Mouse (Mus musculus): ENCODE measurements around the gene Clstn2. TPM values are rescaled to one million over a fixed set of nuclear protein-coding genes. Genes with fewer than 3 reads are reported as not detected.

Gene Clstn2
- polyA plus RNA-seq, 1 experiment from 2014 or later = 0.54 TPM

GRCm38 (mm10) chr9:97599006-97599405 is 434.0 kb downstream of the Clstn2 start:
- Histone ChIP-seq H3K27me3 (replicated peaks) (no peaks in the 10 kb centered on the region), H3K9me3 (replicated peaks) (no peaks in the 10 kb centered on the region), H3K4me1 (no peaks in the 10 kb centered on the region), H3K4me2 (no peak overlapping the region), H3K36me3 (no peaks in the 10 kb centered on the region), H3K9ac (no peak overlapping the region), H3K4me3 (no peak overlapping the region), H3K27ac (no peak overlapping the region)
- ATAC-seq = no peak
- 78% methylated on average over 3 of the region's 3 CpGs for WGBS (ENCODE audit: insufficient replicate concordance)

- no peaks in the 10 kb centered on the region for H3K27me3 ChIP-seq (replicated peaks)
- WGBS (ENCODE audit: insufficient replicate concordance) = 64% methylated on average over 4 of the region's 4 CpGs
- no peak overlapping the region for H3K4me3 ChIP-seq
- no peaks in the 10 kb centered on the region for H3K9me3 ChIP-seq (replicated peaks)
- no peak for ATAC-seq
- no peak overlapping the region for H3K27ac ChIP-seq
- H3K36me3 ChIP-seq = no peaks in the 10 kb centered on the region
- H3K9ac ChIP-seq = no peak overlapping the region
- no peak overlapping the region for H3K4me2 ChIP-seq
- no peaks in the 10 kb centered on the region for H3K4me1 ChIP-seq
Measured at GRCm38 (mm10) chr9:97590712-97591111, 442.3 kb downstream of the Clstn2 start.

- Histone ChIP-seq H3K4me3 (no peak overlapping the region), H3K9me3 (replicated peaks) (no peaks in the 10 kb centered on the region), H3K4me1 (no peaks in the 10 kb centered on the region), H3K36me3 (no peaks in the 10 kb centered on the region), H3K9ac (no peak overlapping the region), H3K27ac (no peak overlapping the region), H3K4me2 (no peak overlapping the region), H3K27me3 (replicated peaks) (no peaks in the 10 kb centered on the region)
- 68% methylated on average over 7 of the region's 7 CpGs for WGBS (ENCODE audit: insufficient replicate concordance)
- no peak for ATAC-seq
Measured at GRCm38 (mm10) chr9:97570881-97571280, 462.1 kb downstream of the Clstn2 start.

- no peak overlapping the region for H3K4me3 ChIP-seq
- H3K4me1 ChIP-seq = no peaks in the 10 kb centered on the region
- no peaks in the 10 kb centered on the region for H3K36me3 ChIP-seq
- no peak overlapping the region for H3K27ac ChIP-seq
- WGBS (ENCODE audit: insufficient replicate concordance) = 75% methylated on average over 6 of the region's 6 CpGs
- H3K4me2 ChIP-seq = no peak overlapping the region
- ATAC-seq = no peak
- H3K9ac ChIP-seq = no peak overlapping the region
- no peaks in the 10 kb centered on the region for H3K27me3 ChIP-seq (replicated peaks)
- no peaks in the 10 kb centered on the region for H3K9me3 ChIP-seq (replicated peaks)
Measured at GRCm38 (mm10) chr9:97563121-97563520, 469.9 kb downstream of the Clstn2 start.

GRCm38 (mm10) chr9:97544359-97544758 is 488.6 kb downstream of the Clstn2 start:
- ATAC-seq = no peak
- H3K4me3 ChIP-seq = no peak overlapping the region
- no peak overlapping the region for H3K9ac ChIP-seq
- no peak overlapping the region for H3K4me2 ChIP-seq
- H3K27ac ChIP-seq = no peak overlapping the region
- 61% methylated on average over 4 of the region's 4 CpGs for WGBS (ENCODE audit: insufficient replicate concordance)
- H3K4me1 ChIP-seq = no peaks in the 10 kb centered on the region
- H3K27me3 ChIP-seq (replicated peaks) = no peaks in the 10 kb centered on the region
- H3K36me3 ChIP-seq = no peaks in the 10 kb centered on the region
- H3K9me3 ChIP-seq (replicated peaks) = no peaks in the 10 kb centered on the region

- Histone ChIP-seq H3K27me3 (replicated peaks) (no peaks in the 10 kb centered on the region), H3K4me2 (no peak overlapping the region), H3K27ac (no peak overlapping the region), H3K36me3 (no peaks in the 10 kb centered on the region), H3K9ac (no peak overlapping the region), H3K9me3 (replicated peaks) (no peaks in the 10 kb centered on the region), H3K4me1 (no peaks in the 10 kb centered on the region), H3K4me3 (no peak overlapping the region)
- 74% methylated on average over 6 of the region's 6 CpGs for WGBS (ENCODE audit: insufficient replicate concordance)
- no peak for ATAC-seq
Measured at GRCm38 (mm10) chr9:97541419-97541818, 491.6 kb downstream of the Clstn2 start.

- Histone ChIP-seq H3K9me3 (replicated peaks) (no peaks in the 10 kb centered on the region), H3K4me3 (no peak overlapping the region), H3K27ac (no peak overlapping the region), H3K36me3 (no peaks in the 10 kb centered on the region), H3K27me3 (replicated peaks) (no peaks in the 10 kb centered on the region), H3K4me2 (no peak overlapping the region), H3K4me1 (no peaks in the 10 kb centered on the region), H3K9ac (no peak overlapping the region)
- WGBS (ENCODE audit: insufficient replicate concordance) = 63% methylated on average over 8 of the region's 8 CpGs
- ATAC-seq = no peak
Measured at GRCm38 (mm10) chr9:97538075-97538779, 494.8 kb downstream of the Clstn2 start.

DNA sequence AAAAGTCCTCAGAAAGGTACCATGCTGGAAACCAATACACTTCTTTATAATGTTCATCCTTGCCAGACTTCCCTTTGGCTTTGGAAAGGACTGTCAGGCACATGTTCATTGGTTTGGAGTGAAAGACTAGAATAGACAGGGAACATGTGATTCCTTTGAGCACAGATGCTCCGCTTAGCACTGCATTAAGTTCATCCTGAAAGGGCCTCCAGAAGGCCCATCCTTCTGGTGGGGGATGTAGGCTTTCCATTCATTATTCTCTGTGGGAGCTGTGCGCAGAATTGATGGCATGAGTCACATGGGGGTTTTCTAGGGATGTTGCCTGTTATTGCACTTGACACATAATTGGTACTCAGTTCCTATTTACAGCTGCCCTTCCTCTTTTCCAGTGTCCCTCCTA is 498.8 kb downstream of the Clstn2 start:
- Histone ChIP-seq H3K4me1 (no peaks in the 10 kb centered on the region), H3K9ac (no peak overlapping the region), H3K4me2 (no peak overlapping the region), H3K9me3 (replicated peaks) (no peaks in the 10 kb centered on the region), H3K36me3 (no peaks in the 10 kb centered on the region), H3K4me3 (no peak overlapping the region), H3K27me3 (replicated peaks) (no peaks in the 10 kb centered on the region), H3K27ac (no peak overlapping the region)
- no peak for ATAC-seq
- WGBS (ENCODE audit: insufficient replicate concordance) = 70% methylated on average over 2 of the region's 2 CpGs

- Histone ChIP-seq H3K4me1 (no peaks in the 10 kb centered on the region), H3K4me2 (no peak overlapping the region), H3K4me3 (no peak overlapping the region), H3K36me3 (no peaks in the 10 kb centered on the region), H3K9ac (no peak overlapping the region), H3K27ac (no peak overlapping the region), H3K27me3 (replicated peaks) (no peaks in the 10 kb centered on the region), H3K9me3 (replicated peaks) (no peaks in the 10 kb centered on the region)
- no peak for ATAC-seq
- WGBS (ENCODE audit: insufficient replicate concordance) = 71% methylated on average over 3 of the region's 3 CpGs
Measured at GRCm38 (mm10) chr9:97533306-97533705, 499.7 kb downstream of the Clstn2 start.

GRCm38 (mm10) chr9:97532536-97532935 is 500.4 kb downstream of the Clstn2 start:
- 79% methylated on average over 13 of the region's 13 CpGs for WGBS (ENCODE audit: insufficient replicate concordance)

DNA sequence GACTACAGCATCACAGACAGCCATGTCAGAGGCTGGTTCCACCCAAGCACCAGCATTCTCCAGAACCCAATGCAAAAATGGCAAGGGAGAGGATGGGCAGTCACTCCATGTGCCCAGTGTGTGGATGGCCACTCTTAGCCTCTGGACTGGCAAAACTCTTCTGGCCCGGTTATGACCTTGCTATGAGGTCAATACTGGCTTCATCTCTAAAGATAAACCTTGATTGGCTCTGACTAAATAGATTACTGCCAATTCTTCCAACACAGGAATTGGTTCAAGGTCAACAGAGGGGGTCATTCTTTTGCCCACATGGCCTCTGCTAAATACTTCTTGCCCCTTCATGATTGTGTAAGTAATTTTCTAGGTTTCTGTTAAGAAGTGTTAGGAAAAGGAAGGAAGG is 505.1 kb downstream of the Clstn2 start:
- no peak overlapping the region for H3K27ac ChIP-seq
- H3K9me3 ChIP-seq (replicated peaks) = no peaks in the 10 kb centered on the region
- 67% methylated on average over 1 of the region's 1 CpGs for WGBS (ENCODE audit: insufficient replicate concordance)
- no peak overlapping the region for H3K9ac ChIP-seq
- no peak for ATAC-seq
- no peaks in the 10 kb centered on the region for H3K4me1 ChIP-seq
- no peak overlapping the region for H3K4me2 ChIP-seq
- no peak overlapping the region for H3K4me3 ChIP-seq
- no peaks in the 10 kb centered on the region for H3K36me3 ChIP-seq
- H3K27me3 ChIP-seq (replicated peaks) = no peaks in the 10 kb centered on the region

More at GRCm38 (mm10) chr9:97532536-97532935, 500.4 kb downstream of the Clstn2 start:
- Histone ChIP-seq H3K4me1 (no peaks in the 10 kb centered on the region), H3K4me3 (no peak overlapping the region), H3K27me3 (replicated peaks) (no peaks in the 10 kb centered on the region), H3K9me3 (replicated peaks) (no peaks in the 10 kb centered on the region), H3K9ac (no peak overlapping the region), H3K4me2 (no peak overlapping the region), H3K27ac (no peak overlapping the region), H3K36me3 (no peaks in the 10 kb centered on the region)
- no peak for ATAC-seq

- ATAC-seq = no peak
- Histone ChIP-seq H3K4me1 (no peaks in the 10 kb centered on the region), H3K9ac (no peak overlapping the region), H3K4me3 (no peak overlapping the region), H3K36me3 (no peaks in the 10 kb centered on the region), H3K27ac (no peak overlapping the region), H3K27me3 (replicated peaks) (no peaks in the 10 kb centered on the region), H3K4me2 (no peak overlapping the region), H3K9me3 (replicated peaks) (no peaks in the 10 kb centered on the region)
- 71% methylated on average over 1 of the region's 1 CpGs for WGBS (ENCODE audit: insufficient replicate concordance)
Measured at GRCm38 (mm10) chr9:97527276-97527675, 505.7 kb downstream of the Clstn2 start.

- Histone ChIP-seq H3K4me3 (no peak overlapping the region), H3K4me2 (no peak overlapping the region), H3K27me3 (replicated peaks) (no peaks in the 10 kb centered on the region), H3K4me1 (no peaks in the 10 kb centered on the region), H3K27ac (no peak overlapping the region), H3K36me3 (no peaks in the 10 kb centered on the region), H3K9ac (no peak overlapping the region), H3K9me3 (replicated peaks) (no peaks in the 10 kb centered on the region)
- no peak for ATAC-seq
- WGBS (ENCODE audit: insufficient replicate concordance) = 75% methylated on average over 3 of the region's 3 CpGs
Measured at GRCm38 (mm10) chr9:97525563-97525962, 507.4 kb downstream of the Clstn2 start.

Data from liver, embryonic 12.5 days (tissue).